Mouse (Mus musculus) B cell, adult 62 days (primary cell): Measurements from ENCODE around the gene Aqp7. TPM values are rescaled to one million over a fixed set of nuclear protein-coding genes. Genes with fewer than 3 reads are reported as not detected.

Experiments used
- total RNA-seq: library from RNA; stranded (reverse); gene quantifications from 4 replicates; pipeline ENCODE4 v1.2.4, GENCODE M21; 2023

Aqp7 gene
- total RNA-seq: not detected in 4 replicates

DNA sequence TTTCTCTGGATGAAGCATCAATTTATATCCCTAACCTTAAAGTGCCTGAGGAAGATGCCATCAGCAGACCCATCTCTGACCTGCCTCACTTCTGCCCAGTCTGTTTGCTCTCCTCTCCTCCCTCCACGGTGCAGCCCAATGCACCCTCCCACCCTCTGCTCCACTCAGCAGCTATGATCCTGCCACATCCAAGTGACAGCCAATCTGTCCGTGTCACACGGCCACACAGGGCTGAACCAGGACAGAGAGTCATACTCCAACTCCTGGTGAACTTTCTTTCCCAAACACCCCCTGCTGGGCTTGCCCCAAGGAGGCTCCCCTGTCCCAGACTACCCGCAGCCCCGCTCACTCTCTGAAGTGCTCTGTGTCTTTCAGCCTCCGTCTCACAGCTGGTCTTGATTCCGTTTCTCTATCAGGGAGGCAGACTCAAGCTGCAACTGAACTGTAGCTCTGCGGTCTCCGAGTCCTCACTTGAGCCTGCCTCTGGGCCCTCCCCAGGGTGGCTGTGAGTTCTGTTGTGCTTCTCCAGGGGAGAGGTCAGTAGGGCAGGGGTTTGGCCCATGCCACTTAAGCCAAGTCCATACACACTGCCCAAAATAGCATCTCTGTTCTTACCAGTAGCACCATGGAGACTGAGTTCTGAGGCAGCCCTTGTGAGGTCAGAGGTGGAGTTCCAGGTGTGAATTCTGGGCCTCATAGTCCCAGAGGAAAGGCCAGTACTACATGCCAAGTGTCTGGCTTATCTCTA, at the start of gene Aqp7:
Gene Aqp7 (minus strand): TSS at position 616 of the 748 bp plus-strand sequence.

Other genes with a start within 250 kb of the Aqp7 start
- gene B4galt1, start 194.1 kb downstream of the Aqp7 start, total RNA-seq: 46.1 to 51.5 TPM (median 47.3 TPM) in 4 replicates
- not detected in 4 replicates for gene Spink4, start 128.1 kb downstream of the Aqp7 start, total RNA-seq
- 66.0 to 76.4 TPM (median 72.0 TPM) in 4 replicates for gene Bag1, start 99.8 kb downstream of the Aqp7 start, total RNA-seq
- gene Chmp5, start 99.7 kb downstream of the Aqp7 start, total RNA-seq: 37.5 to 40.9 TPM (median 38.4 TPM) in 4 replicates
- 87.1 to 97.3 TPM (median 95.8 TPM) in 4 replicates for gene Nfx1, start 77.2 kb downstream of the Aqp7 start, total RNA-seq
- 0.41 to 1.8 TPM (median 1.6 TPM) in 3 of 4 replicates, not detected in the other for gene Aqp3, start 50.0 kb upstream of the Aqp7 start, total RNA-seq
- gene Nol6, start 76.3 kb upstream of the Aqp7 start, total RNA-seq: 60.6 to 66.7 TPM (median 63.1 TPM) in 4 replicates
- 77.3 to 95.7 TPM (median 92.0 TPM) in 4 replicates for gene Ube2r2, start 87.6 kb upstream of the Aqp7 start, total RNA-seq
- gene Ubap2, start 227.0 kb upstream of the Aqp7 start, total RNA-seq: 57.5 to 67.9 TPM (median 66.7 TPM) in 4 replicates